Mouse (Mus musculus) neural tube, embryonic 14.5 days (tissue): Measurements from ENCODE around the gene Glp2r. TPM values are rescaled to one million over a fixed set of nuclear protein-coding genes. Genes with fewer than 3 reads are reported as not detected.

Experiments
- ATAC-seq: fragments of 200-750 bp; cut with Nextera tagmentation; 2 replicates; pipeline ENCODE4 v1.8.0; 2017; ENCODE audit warnings: low read depth, mild to moderate bottlenecking, moderate TSS enrichment, moderate library complexity
- H3K27ac ChIP-seq: fragments of 300-500 bp; sonication (generic); 2 replicates; pipeline ENCODE4 v1.5.1; 2014; ENCODE audit warnings: low read depth, mild to moderate bottlenecking, control low read depth, low read length, moderate library complexity, mixed read lengths
- H3K27me3 ChIP-seq: fragments of 300-500 bp; sonication (generic); 2 replicates; pipeline ENCODE4 v1.6.1; 2014; ENCODE audit warnings: low read length; ENCODE audit not compliant: control insufficient read depth, insufficient read depth
- H3K36me3 ChIP-seq: fragments of 300-500 bp; sonication (generic); 2 replicates; pipeline ENCODE4 v1.6.1; 2014; ENCODE audit warnings: low read length, mixed read lengths; ENCODE audit not compliant: control insufficient read depth, insufficient read depth
- H3K4me1 ChIP-seq: fragments of 300-500 bp; sonication (generic); 2 replicates; pipeline ENCODE4 v1.6.1; 2014; ENCODE audit warnings: low read length; ENCODE audit not compliant: control insufficient read depth, insufficient read depth
- H3K4me2 ChIP-seq: fragments of 300-500 bp; sonication (generic); 2 replicates; pipeline ENCODE4 v1.6.1; 2014; ENCODE audit warnings: mild to moderate bottlenecking, low read depth, low read length, control low read depth
- H3K4me3 ChIP-seq: fragments of 300-500 bp; sonication (generic); 2 replicates; pipeline ENCODE4 v1.5.1; 2014; ENCODE audit warnings: low read depth, low read length, control low read depth, mixed read lengths
- H3K9ac ChIP-seq: fragments of 300-500 bp; sonication (generic); replicated peaks from 2 replicates; pipeline ENCODE4 v1.6.1; 2014; ENCODE audit warnings: low read depth, mild to moderate bottlenecking, control low read depth, low read length, mixed read lengths
- H3K9me3 ChIP-seq: fragments of 300-500 bp; sonication (generic); 2 replicates; pipeline ENCODE4 v1.6.1; 2016; ENCODE audit warnings: low read length; ENCODE audit not compliant: control insufficient read depth
- WGBS: fragments of 180-500 bp; shearing (Covaris S2); extraction: QIAGEN DNeasy Blood & Tissue Kit; methylation state at CpG from one replicate; pipeline ENCODE4 v1.1.7; 2014; 5-methylcytosine and 5-hydroxymethylcytosine counted together
- polyA plus RNA-seq: library from polyadenylated mRNA; unstranded; fragments of >200 nt; fragmentation: Nextera tagmentation; extraction: Ambion mirVana; gene quantifications from 2 replicates; pipeline ENCODE4 v1.2.1, GENCODE M21; 2014

Gene Glp2r
- polyA plus RNA-seq, 1 experiment from 2014 or later = not detected

DNA sequence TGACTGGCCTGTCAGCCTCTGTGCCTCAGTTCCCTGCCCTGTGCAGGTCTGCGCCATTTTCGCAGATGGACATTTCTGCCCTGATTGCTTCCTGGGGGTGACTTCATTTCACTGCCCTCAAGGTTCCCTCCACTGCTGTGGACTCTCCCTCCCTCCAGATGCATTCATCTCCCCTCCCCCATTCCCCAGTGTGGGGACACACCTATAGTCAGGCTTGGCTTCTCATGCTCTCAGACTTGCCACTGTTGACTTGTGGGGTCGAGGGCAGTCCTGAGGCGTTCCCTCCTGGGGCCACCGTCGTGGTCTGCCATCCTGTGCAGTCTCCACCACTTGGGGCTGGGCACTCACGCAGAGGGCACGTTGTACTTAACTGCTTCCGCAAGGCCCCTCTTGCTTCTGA lies 114.1 kb downstream of the Glp2r start:
- no peaks in the 10 kb centered on the region for H3K9me3 ChIP-seq
- H3K4me2 ChIP-seq = no peak overlapping the region
- H3K4me3 ChIP-seq = no peak overlapping the region
- no peak overlapping the region for H3K27ac ChIP-seq
- 0 out of 2 replicates have a peak, but pooled peaks cover 5% of the 10 kb centered on the region for H3K4me1 ChIP-seq
- ATAC-seq = no peak
- no peak overlapping the region for H3K9ac ChIP-seq
- 85% methylated on average over 9 of the region's 9 CpGs for WGBS
- H3K27me3 ChIP-seq = no peaks in the 10 kb centered on the region
- no peaks in the 10 kb centered on the region for H3K36me3 ChIP-seq

GRCm38 (mm10) chr11:67656366-67656765 lies 114.6 kb downstream of the Glp2r start:
- Histone ChIP-seq H3K4me2 (no peak overlapping the region), H3K9ac (no peak overlapping the region), H3K27me3 (no peaks in the 10 kb centered on the region), H3K4me3 (no peak overlapping the region), H3K9me3 (no peaks in the 10 kb centered on the region), H3K4me1 (0 out of 2 replicates have a peak, but pooled peaks cover 5% of the 10 kb centered on the region), H3K27ac (no peak overlapping the region), H3K36me3 (no peaks in the 10 kb centered on the region)
- ATAC-seq = no peak
- WGBS = 82% methylated on average over 7 of the region's 7 CpGs

DNA sequence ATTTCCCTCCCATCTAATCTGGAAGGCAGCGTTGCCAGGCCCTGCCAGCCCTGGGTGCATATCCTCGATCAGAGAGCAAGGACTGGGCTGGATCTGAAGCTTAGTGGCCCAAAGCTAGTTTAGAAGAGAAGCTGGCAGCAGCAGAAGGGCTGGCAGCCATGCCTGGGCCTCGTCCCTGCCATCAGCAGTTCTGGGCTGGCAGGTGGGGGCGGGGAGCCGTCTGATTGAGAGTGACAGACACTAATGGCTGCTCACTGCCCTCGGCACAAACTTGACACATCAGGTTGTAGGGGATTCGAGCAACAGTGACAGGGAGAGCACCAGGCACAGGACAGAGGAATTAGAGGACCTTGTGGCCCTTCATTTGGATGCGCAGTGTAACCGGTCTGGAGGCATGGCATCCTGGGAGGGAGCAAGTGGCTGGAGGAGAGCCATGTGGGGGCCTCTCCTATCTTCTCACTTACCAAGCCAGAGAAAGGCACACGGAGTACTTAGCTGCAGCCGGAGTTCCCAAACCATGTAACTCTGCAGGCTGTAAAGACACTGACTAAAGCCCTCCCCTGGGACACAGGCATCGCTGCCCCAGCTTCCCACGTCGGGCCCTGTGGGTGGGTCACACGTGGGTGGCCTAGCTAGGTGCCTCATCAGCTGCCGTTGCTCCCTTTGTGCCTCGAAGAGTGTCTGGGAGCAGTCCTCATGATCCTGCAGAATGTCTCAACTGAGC lies 115.6 kb downstream of the Glp2r start:
- Histone ChIP-seq H3K27ac (no peak overlapping the region), H3K9me3 (no peaks in the 10 kb centered on the region), H3K4me1 (0 out of 2 replicates have a peak, but pooled peaks cover 5% of the 10 kb centered on the region), H3K4me3 (no peak overlapping the region), H3K36me3 (no peaks in the 10 kb centered on the region), H3K4me2 (no peak overlapping the region), H3K27me3 (no peaks in the 10 kb centered on the region), H3K9ac (0 out of 2 replicates have a peak overlapping the region, but pooled peaks have one; percentile 3)
- no peak for ATAC-seq
- 68% methylated on average over 17 of the region's 17 CpGs for WGBS

DNA sequence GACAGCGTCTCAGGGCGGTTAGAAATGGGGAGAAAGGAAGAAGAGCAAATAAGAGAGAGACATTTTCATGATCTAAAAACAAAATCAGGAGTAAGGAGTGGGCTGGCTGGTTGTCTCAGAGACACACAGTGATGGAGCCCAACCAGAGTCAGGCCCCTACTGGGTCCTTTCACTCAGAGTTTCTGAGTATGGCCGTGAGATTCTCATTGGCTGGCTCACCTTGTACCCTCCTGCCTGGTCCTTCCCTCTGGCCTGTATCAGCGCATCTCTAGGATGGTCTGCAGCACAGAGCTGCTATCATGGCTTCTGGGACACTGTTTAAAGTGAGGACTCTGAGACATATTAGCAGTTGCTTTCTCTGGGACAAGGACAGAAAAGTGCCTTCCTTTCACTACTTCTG lies 116.4 kb downstream of the Glp2r start:
- no peak overlapping the region for H3K4me2 ChIP-seq
- 87% methylated on average over 4 of the region's 4 CpGs for WGBS

GRCm38 (mm10) chr11:67653521-67654090 lies 117.3 kb downstream of the Glp2r start:
- ATAC-seq = no peak
- H3K4me1 ChIP-seq = 0 out of 2 replicates have a peak, but pooled peaks cover 5% of the 10 kb centered on the region
- 94% methylated on average over 9 of the region's 9 CpGs for WGBS
- H3K27me3 ChIP-seq = no peaks in the 10 kb centered on the region
- no peak overlapping the region for H3K9ac ChIP-seq
- H3K36me3 ChIP-seq = no peaks in the 10 kb centered on the region
- no peaks in the 10 kb centered on the region for H3K9me3 ChIP-seq
- no peak overlapping the region for H3K27ac ChIP-seq
- H3K4me3 ChIP-seq = no peak overlapping the region
- H3K4me2 ChIP-seq = no peak overlapping the region

More for the DNA sequence above, 116.4 kb downstream of the Glp2r start:
- Histone ChIP-seq H3K9me3 (no peaks in the 10 kb centered on the region), H3K27me3 (no peaks in the 10 kb centered on the region), H3K9ac (no peak overlapping the region), H3K4me3 (no peak overlapping the region), H3K36me3 (no peaks in the 10 kb centered on the region), H3K27ac (no peak overlapping the region), H3K4me1 (0 out of 2 replicates have a peak, but pooled peaks cover 5% of the 10 kb centered on the region)
- no peak for ATAC-seq

DNA sequence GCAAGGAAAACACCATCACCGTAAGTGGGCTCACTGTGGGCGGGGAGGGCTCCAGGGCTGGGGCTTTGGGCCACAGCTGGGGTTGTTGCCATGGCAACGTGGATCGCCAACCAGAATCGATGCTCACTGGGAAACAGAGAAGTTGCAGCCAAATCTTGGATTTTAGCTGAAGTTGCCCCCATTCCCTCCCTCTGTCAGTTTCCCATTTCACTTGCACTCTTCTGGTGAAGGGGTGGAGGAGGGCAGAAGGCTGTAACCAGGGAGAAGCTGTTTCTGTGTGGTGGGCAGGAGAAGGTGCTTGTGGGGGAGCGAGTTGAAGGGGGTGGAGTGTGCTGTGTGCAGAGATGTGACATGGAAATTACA lies 118.1 kb downstream of the Glp2r start:
- Histone ChIP-seq H3K9ac (no peak overlapping the region; the same call in 1 of the 2 replicates), H3K4me3 (no peak overlapping the region), H3K36me3 (no peaks in the 10 kb centered on the region), H3K4me2 (no peak overlapping the region), H3K4me1 (0 out of 2 replicates have a peak, but pooled peaks cover 5% of the 10 kb centered on the region), H3K27ac (no peak overlapping the region), H3K9me3 (no peaks in the 10 kb centered on the region), H3K27me3 (no peaks in the 10 kb centered on the region)
- ATAC-seq = no peak
- WGBS = 23% methylated on average over 6 of the region's 6 CpGs

GRCm38 (mm10) chr11:67652194-67652892 lies 118.6 kb downstream of the Glp2r start:
- Histone ChIP-seq H3K36me3 (no peaks in the 10 kb centered on the region), H3K4me3 (no peak overlapping the region), H3K9ac (no peak overlapping the region), H3K4me1 (0 out of 2 replicates have a peak, but pooled peaks cover 5% of the 10 kb centered on the region), H3K27ac (no peak overlapping the region), H3K4me2 (no peak overlapping the region), H3K9me3 (no peaks in the 10 kb centered on the region), H3K27me3 (no peaks in the 10 kb centered on the region)
- 15% methylated on average over 14 of the region's 14 CpGs for WGBS
- ATAC-seq = peak; percentile 26; the same call in 1 of the 2 replicates

GRCm38 (mm10) chr11:67651731-67652130 lies 119.2 kb downstream of the Glp2r start:
- H3K9me3 ChIP-seq = no peaks in the 10 kb centered on the region
- H3K4me2 ChIP-seq = no peak overlapping the region
- H3K4me1 ChIP-seq = 0 out of 2 replicates have a peak, but pooled peaks cover 5% of the 10 kb centered on the region
- no peak overlapping the region for H3K27ac ChIP-seq
- no peak overlapping the region for H3K9ac ChIP-seq
- 79% methylated on average over 6 of the region's 6 CpGs for WGBS
- ATAC-seq = no peak
- H3K36me3 ChIP-seq = no peaks in the 10 kb centered on the region
- no peak overlapping the region for H3K4me3 ChIP-seq
- H3K27me3 ChIP-seq = no peaks in the 10 kb centered on the region
